Mouse (Mus musculus) heart, adult 2 months (tissue): Measurements from ENCODE around the gene Crx.

Source experiments
- CTCF ChIP-seq: fragments of 200-600 bp; IDR thresholded peaks from 2 replicates; pipeline ENCODE4 v1.8.1; 2022; ENCODE audit warnings: antibody characterized with exemption, mild to moderate bottlenecking, moderate library complexity
- EP300 ChIP-seq: fragments of 200-500 bp; IDR thresholded peaks from 2 replicates; pipeline ENCODE4 v1.6.1; 2011; ENCODE audit warnings: low read depth, low read length, control low read depth; ENCODE audit not compliant: insufficient read depth
- POLR2A ChIP-seq: fragments of 200-500 bp; IDR thresholded peaks from 2 replicates; pipeline ENCODE4 v1.6.1; 2011; ENCODE audit warnings: mild to moderate bottlenecking, low read depth, low read length, control low read depth; ENCODE audit not compliant: insufficient read depth

- no peak for TF ChIP-seq CTCF
- TF ChIP-seq POLR2A: no peak
- no peak for TF ChIP-seq EP300
Observed at GRCm38 (mm10) chr7:15894251-15894650, 14.5 kb upstream of the Crx start.
